Mouse (Mus musculus) heart, embryonic 14.5 days (tissue): Measurements from ENCODE around the gene 4930402K13Rik. TPM values are rescaled to one million over a fixed set of nuclear protein-coding genes. Genes with fewer than 3 reads are reported as not detected.
"Not testable (repeated sequence)": the region's sequence is repeated elsewhere in the genome, so short reads cannot be mapped to it uniquely, and the experiment has no call there.

Experiments used
- ATAC-seq: fragments of 200-750 bp; cut with Nextera tagmentation; 2 replicates; pipeline ENCODE4 v1.8.0; 2017; ENCODE audit warnings: low read depth, moderate TSS enrichment; ENCODE audit not compliant: insufficient number of reproducible peaks, insufficient read depth, low FRiP score
- H3K27ac ChIP-seq, 2 experiments: fragments of 200-500 bp in 1 of 2; fragments of 300-500 bp in 1 of 2; sonication (generic) in 1 of 2; replicated peaks in 1 of 2; 2 replicates each; pipeline ENCODE4 v1.5.1; 2012 to 2014; ENCODE audit warnings: low read depth in 2 of 2, low read length in 2 of 2, control low read depth in 1 of 2, mild to moderate bottlenecking in 1 of 2, mixed read lengths in 1 of 2; ENCODE audit not compliant: control insufficient read depth in 1 of 2, insufficient read depth in 1 of 2
- H3K27me3 ChIP-seq: fragments of 300-500 bp; sonication (generic); 2 replicates; pipeline ENCODE4 v1.6.1; 2014; ENCODE audit warnings: mild to moderate bottlenecking, low read length, control low read depth; ENCODE audit not compliant: control insufficient read depth, insufficient read depth
- H3K36me3 ChIP-seq: fragments of 300-500 bp; sonication (generic); 2 replicates; pipeline ENCODE4 v1.6.1; 2014; ENCODE audit warnings: mild to moderate bottlenecking, control low read depth, low read length, mixed read lengths; ENCODE audit not compliant: control insufficient read depth, insufficient read depth
- H3K4me1 ChIP-seq, 2 experiments: fragments of 200-500 bp in 1 of 2; fragments of 300-500 bp in 1 of 2; sonication (generic) in 1 of 2; 2 replicates each; pipeline ENCODE4 v1.6.1; 2012 to 2014; ENCODE audit warnings: low read length in 2 of 2, control low read depth in 1 of 2, mixed read lengths in 1 of 2; ENCODE audit not compliant: control insufficient read depth in 2 of 2, insufficient read depth in 2 of 2
- H3K4me2 ChIP-seq: fragments of 300-500 bp; sonication (generic); 2 replicates; pipeline ENCODE4 v1.6.1; 2014; ENCODE audit warnings: mild to moderate bottlenecking, low read length
- H3K4me3 ChIP-seq, 2 experiments: fragments of 200-500 bp in 1 of 2; fragments of 300-500 bp in 1 of 2; sonication (generic) in 1 of 2; 2 replicates each; pipeline ENCODE4 v1.5.1; 2012 to 2014; ENCODE audit warnings: low read length in 2 of 2, mild to moderate bottlenecking in 2 of 2, control low read depth in 1 of 2, low read depth in 1 of 2, moderate library complexity in 1 of 2; ENCODE audit not compliant: control insufficient read depth in 1 of 2, insufficient read depth in 1 of 2
- H3K9ac ChIP-seq: fragments of 300-500 bp; sonication (generic); 2 replicates; pipeline ENCODE4 v1.6.1; 2014; ENCODE audit warnings: mild to moderate bottlenecking, low read length
- H3K9me3 ChIP-seq: fragments of 300-500 bp; sonication (generic); 2 replicates; pipeline ENCODE4 v1.6.1; 2016; ENCODE audit warnings: low read length, control low read depth; ENCODE audit not compliant: control insufficient read depth
- WGBS: fragments of 180-500 bp; shearing (Covaris S2); extraction: QIAGEN DNeasy Blood & Tissue Kit; methylation state at CpG from one replicate; pipeline ENCODE4 v1.1.7; 2014; 5-methylcytosine and 5-hydroxymethylcytosine counted together
- polyA plus RNA-seq: library from polyadenylated mRNA; unstranded; fragments of >200 nt; fragmentation: Nextera tagmentation; extraction: Ambion mirVana; gene quantifications from 2 replicates; pipeline ENCODE4 v1.2.1, GENCODE M21; 2014

Gene 4930402K13Rik
- not detected in 2 replicates for polyA plus RNA-seq

GRCm38 (mm10) chrX:9104262-9104661 lies at the start of gene 4930402K13Rik:
Gene 4930402K13Rik, plus strand, starts transcription at chrX:9104562.
- no peak within 1 kb of the TSS for H3K4me2 ChIP-seq
- 92% methylated on average over 6 of the region's 6 CpGs for WGBS
- no peak within 1 kb of the TSS for H3K27ac ChIP-seq
- H3K27me3 ChIP-seq, result no peaks in the 10 kb centered on the region
- no peaks in the 10 kb centered on the region for H3K36me3 ChIP-seq
- no peaks in the 10 kb centered on the region for H3K9me3 ChIP-seq
- no peak for ATAC-seq
- no peak within 1 kb of the TSS for H3K9ac ChIP-seq
- no peaks in the 10 kb centered on the region for H3K4me1 ChIP-seq
- H3K4me3 ChIP-seq, result no peak within 1 kb of the TSS

GRCm38 (mm10) chrX:9060952-9061351 lies 43.4 kb upstream of the 4930402K13Rik start:
- not testable (repeated sequence) for H3K27ac ChIP-seq, H3K36me3 ChIP-seq, H3K4me3 ChIP-seq, H3K27me3 ChIP-seq, H3K4me2 ChIP-seq, ATAC-seq, H3K9me3 ChIP-seq, H3K4me1 ChIP-seq, H3K9ac ChIP-seq
- WGBS, result 30% methylated on average over 6 of the region's 9 CpGs

GRCm38 (mm10) chrX:9062101-9062500 lies 42.3 kb upstream of the 4930402K13Rik start:
- no peaks in the 10 kb centered on the region for H3K36me3 ChIP-seq
- 85% methylated on average over 4 of the region's 4 CpGs for WGBS
- H3K4me2 ChIP-seq, result no peak overlapping the region
- H3K4me3 ChIP-seq, result no peak overlapping the region
- ATAC-seq, result no peak
- no peaks in the 10 kb centered on the region for H3K27me3 ChIP-seq
- no peaks in the 10 kb centered on the region for H3K9me3 ChIP-seq
- no peak overlapping the region for H3K27ac ChIP-seq
- H3K9ac ChIP-seq, result no peak overlapping the region
- no peaks in the 10 kb centered on the region for H3K4me1 ChIP-seq

GRCm38 (mm10) chrX:9062715-9063114 lies 41.6 kb upstream of the 4930402K13Rik start, which contains the start of gene Fthl17f:
Gene Fthl17f, plus strand, starts transcription at chrX:9063015.
- H3K4me2 ChIP-seq, H3K27me3 ChIP-seq, H3K4me1 ChIP-seq, H3K36me3 ChIP-seq, H3K9me3 ChIP-seq, H3K4me3 ChIP-seq, H3K27ac ChIP-seq, H3K9ac ChIP-seq, ATAC-seq: not testable (repeated sequence)
- WGBS, result 82% methylated on average over 11 of the region's 11 CpGs

GRCm38 (mm10) chrX:9077699-9078098 lies 26.7 kb upstream of the 4930402K13Rik start:
- not testable (repeated sequence) for H3K27ac ChIP-seq, H3K9me3 ChIP-seq, ATAC-seq, H3K27me3 ChIP-seq, H3K4me1 ChIP-seq, H3K36me3 ChIP-seq, H3K9ac ChIP-seq, H3K4me2 ChIP-seq, H3K4me3 ChIP-seq
- WGBS, result 17% methylated on average over 4 of the region's 10 CpGs

GRCm38 (mm10) chrX:9095066-9095465 lies 9.3 kb upstream of the 4930402K13Rik start:
- not testable (repeated sequence) for H3K9me3 ChIP-seq, H3K27me3 ChIP-seq, H3K27ac ChIP-seq, H3K4me3 ChIP-seq, H3K4me1 ChIP-seq, ATAC-seq, H3K9ac ChIP-seq, H3K36me3 ChIP-seq, H3K4me2 ChIP-seq

- Histone ChIP-seq H3K27me3 (no peaks in the 10 kb centered on the region), H3K9ac (no peak overlapping the region), H3K27ac (no peak overlapping the region), H3K9me3 (no peaks in the 10 kb centered on the region), H3K4me3 (no peak overlapping the region), H3K4me1 (no peaks in the 10 kb centered on the region), H3K4me2 (no peak overlapping the region), H3K36me3 (no peaks in the 10 kb centered on the region)
- ATAC-seq, result no peak
- WGBS, result 20% methylated on average over 2 of the region's 2 CpGs
Measured at GRCm38 (mm10) chrX:9110381-9110780, 6.0 kb downstream of the 4930402K13Rik start.

- Histone ChIP-seq H3K36me3 (no peaks in the 10 kb centered on the region), H3K27me3 (no peaks in the 10 kb centered on the region), H3K9me3 (no peaks in the 10 kb centered on the region), H3K4me1 (no peaks in the 10 kb centered on the region), H3K4me2 (no peak overlapping the region), H3K27ac (no peak overlapping the region), H3K9ac (no peak overlapping the region), H3K4me3 (no peak overlapping the region)
- ATAC-seq, result no peak
- WGBS, result 62% methylated on average over 4 of the region's 4 CpGs
Measured at GRCm38 (mm10) chrX:9124928-9125327, 20.6 kb downstream of the 4930402K13Rik start.
